Mouse (Mus musculus) embryonic facial prominence, embryonic 14.5 days (tissue): ENCODE results near the gene Agt. TPM values are rescaled to one million over a fixed set of nuclear protein-coding genes. Genes with fewer than 3 reads are reported as not detected.

ENCODE experiments used
- ATAC-seq: fragments of 200-750 bp; cut with Nextera tagmentation; 2 replicates; pipeline ENCODE4 v1.8.0; 2017; ENCODE audit warnings: low read depth, moderate number of reproducible peaks, moderate TSS enrichment
- DNase-seq: peaks from one replicate; pipeline ENCODE4 v3.0.0-alpha.2; 2015; ENCODE audit warnings: low spot score
- H3K27ac ChIP-seq: fragments of 300-500 bp; sonication (generic); replicated peaks from 2 replicates; pipeline ENCODE4 v1.5.1; 2014; ENCODE audit warnings: low read depth, mild to moderate bottlenecking, low read length, moderate library complexity
- H3K27me3 ChIP-seq: fragments of 300-500 bp; sonication (generic); replicated peaks from 2 replicates; pipeline ENCODE4 v1.6.1; 2014; ENCODE audit warnings: low read length; ENCODE audit not compliant: control insufficient read depth, insufficient read depth
- H3K36me3 ChIP-seq: fragments of 300-500 bp; sonication (generic); 2 replicates; pipeline ENCODE4 v1.6.1; 2014; ENCODE audit warnings: low read length, mixed read lengths; ENCODE audit not compliant: control insufficient read depth, insufficient read depth
- H3K4me1 ChIP-seq: fragments of 300-500 bp; sonication (generic); 2 replicates; pipeline ENCODE4 v1.6.1; 2014; ENCODE audit warnings: antibody characterized with exemption, low read length; ENCODE audit not compliant: control insufficient read depth, insufficient read depth
- H3K4me2 ChIP-seq: fragments of 300-500 bp; sonication (generic); 2 replicates; pipeline ENCODE4 v1.6.1; 2014; ENCODE audit warnings: low read depth, mild to moderate bottlenecking, low read length, moderate library complexity, mixed read lengths
- H3K4me3 ChIP-seq: fragments of 300-500 bp; sonication (generic); 2 replicates; pipeline ENCODE4 v1.5.1; 2014; ENCODE audit warnings: low read depth, mild to moderate bottlenecking, low read length
- H3K9ac ChIP-seq: fragments of 300-500 bp; sonication (generic); 2 replicates; pipeline ENCODE4 v1.6.1; 2014; ENCODE audit warnings: low read depth, mild to moderate bottlenecking, low read length, moderate library complexity, mixed read lengths
- H3K9me3 ChIP-seq: fragments of 300-500 bp; sonication (generic); 2 replicates; pipeline ENCODE4 v1.6.1; 2016; ENCODE audit warnings: low read length; ENCODE audit not compliant: control insufficient read depth
- WGBS: fragments of 180-500 bp; shearing (Covaris S2); extraction: QIAGEN DNeasy Blood & Tissue Kit; methylation state at CpG from one replicate; pipeline ENCODE4 v1.1.7; 2014; 5-methylcytosine and 5-hydroxymethylcytosine counted together
- polyA plus RNA-seq: library from polyadenylated mRNA; unstranded; fragments of >200 nt; fragmentation: Nextera tagmentation; extraction: Ambion mirVana; gene quantifications from 2 replicates; pipeline ENCODE4 v1.2.1, GENCODE M21; 2014

The Agt gene
- polyA plus RNA-seq, 1 experiment from 2014 or later = 3.3 TPM

DNA sequence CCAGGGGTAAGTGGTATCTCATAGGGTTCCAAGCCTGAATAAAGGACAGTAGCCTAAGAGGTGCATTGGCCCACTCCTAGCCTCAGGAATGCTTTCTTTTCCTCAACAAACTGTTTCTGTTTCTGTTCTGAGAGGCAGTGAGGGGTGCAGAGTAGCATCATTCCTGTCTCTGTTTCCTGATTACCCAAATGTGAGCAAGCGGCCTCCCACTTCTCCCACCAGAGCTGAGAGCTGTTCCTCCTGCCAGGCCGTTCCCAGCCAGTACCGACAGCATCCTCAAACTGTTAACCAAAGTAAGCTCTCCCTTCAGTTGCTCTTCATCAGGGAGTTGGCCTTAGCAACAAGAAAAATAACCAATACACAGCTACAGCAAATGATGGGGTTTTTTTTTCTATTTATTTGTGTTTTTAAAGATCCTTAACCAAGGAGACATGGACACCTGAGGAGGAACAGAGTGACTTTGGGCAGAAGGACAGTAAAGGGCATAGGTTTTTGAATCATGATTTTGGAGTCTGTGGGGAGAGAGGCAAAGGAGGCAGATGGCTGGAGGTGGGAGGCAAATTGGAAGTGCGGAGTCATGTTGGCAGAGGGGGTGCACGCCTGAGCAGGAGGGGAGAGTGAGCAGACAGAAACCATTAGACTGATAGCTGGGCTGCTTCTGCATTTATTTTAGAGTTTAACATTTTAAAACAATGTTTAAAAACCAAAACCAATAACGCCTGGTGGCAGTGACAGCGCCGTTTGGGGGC, 61.8 kb downstream of the Agt start:
- Histone ChIP-seq H3K4me1 (no peaks in the 10 kb centered on the region), H3K27me3 (no peaks in the 10 kb centered on the region), H3K4me3 (no peak overlapping the region), H3K9me3 (0 out of 2 replicates have a peak, but pooled peaks cover 9% of the 10 kb centered on the region), H3K27ac (no peak overlapping the region), H3K9ac (no peak overlapping the region), H3K4me2 (no peak overlapping the region), H3K36me3 (no peaks in the 10 kb centered on the region)
- DNase-seq = no peak
- ATAC-seq = no peak
- WGBS = 63% methylated on average over 8 of the region's 8 CpGs

Other genes starting within 250 kb of the Agt start
- 2.6 and 3.3 TPM in 2 replicates for gene Pgbd5, start 130.0 kb downstream of the Agt start, polyA plus RNA-seq
- gene Cog2, start 48.9 kb downstream of the Agt start, polyA plus RNA-seq = 36.6 and 39.0 TPM in 2 replicates
- gene Capn9, start 6.4 kb upstream of the Agt start, polyA plus RNA-seq = 0.10 TPM in 1 of 2 replicates, not detected in the other
- 45.5 and 46.4 TPM in 2 replicates for gene 2310022B05Rik, start 93.7 kb upstream of the Agt start, polyA plus RNA-seq
- gene Ttc13, start 152.3 kb upstream of the Agt start, polyA plus RNA-seq = 47.9 and 49.4 TPM in 2 replicates
- 16.1 and 20.0 TPM in 2 replicates for gene Arv1, start 152.4 kb upstream of the Agt start, polyA plus RNA-seq
- gene Fam89a, start 182.1 kb upstream of the Agt start, polyA plus RNA-seq = 3.9 and 4.5 TPM in 2 replicates
- 0.97 and 1.1 TPM in 2 replicates for gene Trim67, start 223.4 kb upstream of the Agt start, polyA plus RNA-seq